Mouse (Mus musculus) erythroblast, embryonic 14.5 days (primary cell): ENCODE results near the gene Lrrc25.

Source experiments
- GATA1 ChIP-seq: IDR thresholded peaks from 2 replicates; pipeline ENCODE4 v1.6.1; 2012; ENCODE audit warnings: low read length, inconsistent platforms, mixed read lengths
- TAL1 ChIP-seq: IDR thresholded peaks from 3 replicates; pipeline ENCODE4 v1.6.1; 2012; ENCODE audit warnings: low read length, inconsistent platforms, mixed read lengths

DNA sequence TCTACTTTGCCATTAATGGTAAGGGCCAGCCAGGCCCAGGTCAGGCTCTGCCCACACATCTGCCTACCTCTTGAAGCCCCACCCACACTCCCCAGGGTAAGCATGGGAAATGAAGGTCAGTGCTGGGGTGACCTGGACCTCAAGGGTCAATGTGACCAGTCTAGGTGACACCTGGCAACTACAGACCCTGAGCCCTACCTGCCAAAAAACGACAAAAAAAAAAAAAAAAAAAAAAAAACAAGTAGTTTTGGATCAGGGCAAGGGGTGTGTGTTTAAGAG is 32.1 kb downstream of the Lrrc25 start:
- TF ChIP-seq GATA1 (no peak), TAL1 (no peak)
